Mouse (Mus musculus) olfactory bulb, adult 2 months (tissue): ENCODE data around the gene Lrrc58.

Source experiments
- CTCF ChIP-seq: fragments of 200-500 bp; IDR thresholded peaks from 2 replicates; pipeline ENCODE4 v1.5.1; 2012; ENCODE audit warnings: low read depth, mild to moderate bottlenecking, low read length, moderate library complexity; ENCODE audit not compliant: insufficient read depth
- POLR2A ChIP-seq: fragments of 200-500 bp; IDR thresholded peaks from 2 replicates; pipeline ENCODE4 v1.6.1; 2012; ENCODE audit warnings: mild to moderate bottlenecking, low read depth, low read length, moderate library complexity; ENCODE audit not compliant: insufficient read depth

DNA sequence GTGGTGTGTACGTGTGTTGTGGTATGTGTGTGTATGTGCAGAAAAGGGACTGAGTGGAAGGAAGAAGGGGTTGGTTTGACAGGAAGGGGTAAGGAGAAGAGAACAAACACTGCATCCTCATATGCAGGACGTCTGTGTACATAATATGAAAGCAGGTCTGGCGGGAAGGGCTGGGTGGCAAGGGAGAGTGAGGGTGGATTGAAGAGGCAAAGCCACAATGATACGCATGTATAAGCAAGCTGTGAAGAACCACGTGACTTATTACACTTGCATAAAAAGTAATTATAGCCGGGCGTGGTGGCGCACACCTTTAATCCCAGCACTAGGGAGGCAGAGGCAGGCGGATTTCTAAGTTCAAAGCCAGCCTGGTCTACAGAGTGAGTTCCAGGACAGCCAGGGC is 2.3 kb upstream of the Lrrc58 start:
- TF ChIP-seq CTCF (no peak), POLR2A (no peak)
